9 mouse cellular contexts compared by ENCODE assay signal in the genomic region with DNA sequence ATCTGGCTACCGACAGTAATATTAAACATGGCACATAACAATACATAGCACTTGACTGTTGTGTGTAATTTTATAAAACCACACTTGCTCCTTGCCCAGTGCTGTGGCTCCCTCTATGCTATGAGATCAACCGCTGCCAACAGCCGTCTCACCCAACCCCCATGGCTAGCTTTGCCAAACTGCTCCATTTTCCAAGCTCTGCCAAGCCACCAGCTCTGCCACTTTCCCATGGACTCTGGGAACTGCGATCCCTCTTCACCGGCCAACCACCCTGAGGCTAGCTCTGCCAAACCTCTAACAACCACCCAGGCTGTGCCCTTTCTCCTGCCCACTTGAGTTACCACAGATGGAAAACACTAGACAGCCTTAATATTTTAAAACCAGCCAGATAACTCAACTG. TPM values are rescaled to one million over a fixed set of nuclear protein-coding genes. Genes with fewer than 3 reads are reported as not detected.
DNase-seq lines count a peak whose midpoint lies in the region; ATAC-seq and TF ChIP-seq lines count a peak whose summit lies in the region.
"Had no signal": no experiment of that assay in that cellular context is flagged by ENCODE, and none has a peak within 500 bp of the region (broad histone marks: within the 10 kb centered on the region; RNA-seq: fewer than 3 reads in every experiment).

No protein-coding gene starts in this region.

- no peaks in the 10 kb centered on the region for H3K9me3 ChIP-seq in forebrain, embryonic 15.5 days
- H3K9me3 ChIP-seq in forebrain, embryonic 10.5 days: no peaks in the 10 kb centered on the region
- H3K9me3 ChIP-seq in stomach, postnatal 0 days (ENCODE audit: control insufficient read depth, low read length): no peaks in the 10 kb centered on the region
- H3K9me3 ChIP-seq: midbrain, embryonic 15.5 days had no signal

- TF ChIP-seq CTCF in stomach, postnatal 0 days (IDR thresholded peaks at IDR 0.05; ENCODE audit: low read depth): no peak
- TF ChIP-seq CTCF in thymus, adult 2 months (IDR thresholded peaks at IDR 0.05; ENCODE audit: borderline replicate concordance, control insufficient read depth, extremely low read depth, insufficient read depth, low read length, poor library complexity): no peak

- no peak overlapping the region for H3K4me2 ChIP-seq in forebrain, embryonic 15.5 days (replicated peaks)
- H3K4me2 ChIP-seq in stomach, postnatal 0 days (replicated peaks; ENCODE audit: low read depth): no peak overlapping the region
- H3K4me2 ChIP-seq: midbrain, embryonic 15.5 days had no signal

- no peak overlapping the region for H3K9ac ChIP-seq in forebrain, embryonic 15.5 days (replicated peaks)
- no peak overlapping the region for H3K9ac ChIP-seq in stomach, postnatal 0 days (ENCODE audit: low read length)
- H3K9ac ChIP-seq: midbrain, embryonic 15.5 days had no signal

- WGBS in forebrain, embryonic 15.5 days: 61% methylated on average over 5 of the region's 5 CpGs
- WGBS in forebrain, embryonic 10.5 days: 91% methylated on average over 5 of the region's 5 CpGs
- WGBS in stomach, postnatal 0 days: 82% methylated on average over 5 of the region's 5 CpGs
- WGBS in thymus, adult 2 months: 98% methylated on average over 5 of the region's 5 CpGs

- no peaks in the 10 kb centered on the region for H3K27me3 ChIP-seq in forebrain, embryonic 15.5 days
- no peaks in the 10 kb centered on the region for H3K27me3 ChIP-seq in forebrain, embryonic 10.5 days (ENCODE audit: poor library complexity, severe bottlenecking)
- H3K27me3 ChIP-seq in stomach, postnatal 0 days (ENCODE audit: control insufficient read depth, insufficient read depth, low read length): no peaks in the 10 kb centered on the region
- no peaks in the 10 kb centered on the region for H3K27me3 ChIP-seq in thymus, adult 2 months (ENCODE audit: control insufficient read depth, insufficient read depth, low read length)
- H3K27me3 ChIP-seq: midbrain, embryonic 15.5 days had no signal

- no peaks in the 10 kb centered on the region for H3K36me3 ChIP-seq in forebrain, embryonic 15.5 days
- no peaks in the 10 kb centered on the region for H3K36me3 ChIP-seq in forebrain, embryonic 10.5 days (replicated peaks)
- no peaks in the 10 kb centered on the region for H3K36me3 ChIP-seq in stomach, postnatal 0 days (ENCODE audit: control insufficient read depth, insufficient read depth, low read length)
- H3K36me3 ChIP-seq in thymus, adult 2 months (ENCODE audit: control insufficient read depth, insufficient read depth, low read length): no peaks in the 10 kb centered on the region
- H3K36me3 ChIP-seq: midbrain, embryonic 15.5 days had no signal

- no peak for TF ChIP-seq POLR2A in thymus, adult 2 months (IDR thresholded peaks at IDR 0.05; ENCODE audit: control insufficient read depth, extremely low read depth, insufficient read depth, low read length, poor library complexity)

- peaks cover 41% of the 10 kb centered on the region for H3K4me1 ChIP-seq in forebrain, embryonic 15.5 days
- H3K4me1 ChIP-seq in forebrain, embryonic 10.5 days: peaks cover 11% of the 10 kb centered on the region; the same call in 1 of the 2 replicates
- no peaks in the 10 kb centered on the region for H3K4me1 ChIP-seq in stomach, postnatal 0 days (replicated peaks; ENCODE audit: control insufficient read depth, insufficient read depth)
- peaks cover 11% of the 10 kb centered on the region; the same call in 1 of the 2 replicates for H3K4me1 ChIP-seq in thymus, adult 2 months (replicated peaks; ENCODE audit: control insufficient read depth, insufficient read depth, low read length)

- peak overlapping the region; percentile 72 for H3K27ac ChIP-seq in forebrain, embryonic 15.5 days (replicated peaks)
- no peak overlapping the region for H3K27ac ChIP-seq in forebrain, embryonic 10.5 days
- H3K27ac ChIP-seq in stomach, postnatal 0 days (replicated peaks): no peak overlapping the region
- no peak overlapping the region for H3K27ac ChIP-seq in thymus, adult 2 months (ENCODE audit: control insufficient read depth, insufficient read depth, low read length)
- H3K27ac ChIP-seq: midbrain, embryonic 15.5 days had no signal

- no peak overlapping the region for H3K4me3 ChIP-seq in forebrain, embryonic 15.5 days
- H3K4me3 ChIP-seq in forebrain, embryonic 10.5 days: no peak overlapping the region
- no peak overlapping the region for H3K4me3 ChIP-seq in stomach, postnatal 0 days (ENCODE audit: low read depth, low read length)
- no peak overlapping the region for H3K4me3 ChIP-seq in thymus, adult 2 months (ENCODE audit: control insufficient read depth, insufficient read depth, low read length)
- H3K4me3 ChIP-seq: midbrain, embryonic 15.5 days had no signal

- no peak for TF ChIP-seq EP300 in stomach, postnatal 0 days (optimal IDR thresholded peaks at IDR 0.05)

- 0 out of 2 replicates have a peak, but pooled peaks have one; percentile 6 for ATAC-seq in forebrain, embryonic 15.5 days (replicated peaks)
- ATAC-seq in stomach, postnatal 0 days (ENCODE audit: low FRiP score, low TSS enrichment): no peak
- ATAC-seq: midbrain, embryonic 15.5 days had no signal

- no peak for DNase-seq in forebrain, embryonic 10.5 days (ENCODE audit: extremely low spot score, low spot score)
- peak; percentile 46 for DNase-seq in lung, postnatal 25 days (ENCODE audit: low spot score)
- DNase-seq in lung, postnatal 14 days: no peak
- peak; percentile 75 for DNase-seq in gastrocnemius, postnatal 25 days
- peak; percentile 44 for DNase-seq in right cerebral cortex, postnatal 25 days
- no peak for DNase-seq in stomach, postnatal 0 days (ENCODE audit: low spot score)
- no peak for DNase-seq in thymus, adult 2 months

RNA-seq across cellular contexts. Expression of gene Zfp706, which starts 33.6 kb away (rescaled TPM):
- 473 and 523 TPM in 2 replicates for polyA plus RNA-seq in forebrain, embryonic 15.5 days (2015; fragmentation: Nextera tagmentation; extraction: Ambion mirVana)
- 490 and 521 TPM in 2 replicates for polyA plus RNA-seq in forebrain, embryonic 10.5 days (2016; fragmentation: Nextera tagmentation; extraction: Ambion mirVana)
- 100 to 1,000 TPM; 124 to 125 TPM for total RNA-seq in gastrocnemius, postnatal 25 days (2021)
- polyA plus RNA-seq in stomach, postnatal 0 days (2015; fragmentation: Nextera tagmentation; extraction: Ambion mirVana): 868 and 874 TPM in 2 replicates
- polyA plus RNA-seq in thymus, adult 2 months (2012; rRNA removed): 33.7 and 35.5 TPM in 2 replicates

Comparison
In these comparisons a context has a peak if more than half of its experiments do, and no peak if none do; other contexts are left out.
1. DNase-seq: peak in lung, postnatal 25 days (single experiment), gastrocnemius, postnatal 25 days (single experiment) and right cerebral cortex, postnatal 25 days (single experiment); none in forebrain, embryonic 10.5 days (single experiment), lung, postnatal 14 days (single experiment), stomach, postnatal 0 days (single experiment) and thymus, adult 2 months (single experiment).
2. RNA of gene Zfp706, which starts 33.6 kb away (polyA plus RNA-seq): 868 to 874 TPM in stomach, postnatal 0 days, 473 to 523 TPM in forebrain, embryonic 15.5 days and 490 to 521 TPM in forebrain, embryonic 10.5 days; 33.7 to 35.5 TPM in thymus, adult 2 months; every median in the first group is over 10 times any median in the second.